Mouse (Mus musculus) kidney, postnatal 25 days (tissue): Measurements from ENCODE around the gene Krtap6-2.

ENCODE experiments used
- DNase-seq, 2 experiments: peaks; one replicate each; pipeline ENCODE4 v3.0.0; 2021; ENCODE audit warnings: mixed read lengths in 2 of 2

The Krtap6-2 gene

GRCm38 (mm10) chr16:89420011-89420410, at the start of gene Krtap6-2:
TSS of gene Krtap6-2 (minus strand) at chr16:89420111.
- no peak for DNase-seq

- no peak for DNase-seq
Measured at GRCm38 (mm10) chr16:89461189-89461588, 41.3 kb upstream of the Krtap6-2 start.

- DNase-seq = no peak
Measured at GRCm38 (mm10) chr16:89429586-89429985, 9.7 kb upstream of the Krtap6-2 start.

- no peak for DNase-seq
Measured at GRCm38 (mm10) chr16:89425310-89425709, 5.4 kb upstream of the Krtap6-2 start.

- DNase-seq = no peak
Measured at GRCm38 (mm10) chr16:89416311-89416710, 3.6 kb downstream of the Krtap6-2 start.

GRCm38 (mm10) chr16:89410345-89411068, 9.4 kb downstream of the Krtap6-2 start:
- DNase-seq = no peak

- no peak for DNase-seq
Measured at GRCm38 (mm10) chr16:89403768-89404167, 16.1 kb downstream of the Krtap6-2 start, which contains the start of gene Krtap21-1. TSS of gene Krtap21-1 (minus strand) at chr16:89403868.

GRCm38 (mm10) chr16:89372734-89373461, 47.0 kb downstream of the Krtap6-2 start:
- no peak for DNase-seq
